Mouse (Mus musculus) E14TG2a.4 (cell line): Measurements from ENCODE around the gene Nipal3.

Experiments
- CTCF ChIP-seq: conservative IDR thresholded peaks from 2 replicates; pipeline ENCODE4 v1.5.1; 2014; ENCODE audit warnings: low read length
- NANOG ChIP-seq: IDR thresholded peaks from 2 replicates; pipeline ENCODE4 v1.6.1; 2014; ENCODE audit warnings: borderline replicate concordance, low read length, mixed read lengths
- POU5F1 ChIP-seq: IDR thresholded peaks from 2 replicates; pipeline ENCODE4 v1.6.1; 2014; ENCODE audit warnings: low read length, borderline replicate concordance

DNA sequence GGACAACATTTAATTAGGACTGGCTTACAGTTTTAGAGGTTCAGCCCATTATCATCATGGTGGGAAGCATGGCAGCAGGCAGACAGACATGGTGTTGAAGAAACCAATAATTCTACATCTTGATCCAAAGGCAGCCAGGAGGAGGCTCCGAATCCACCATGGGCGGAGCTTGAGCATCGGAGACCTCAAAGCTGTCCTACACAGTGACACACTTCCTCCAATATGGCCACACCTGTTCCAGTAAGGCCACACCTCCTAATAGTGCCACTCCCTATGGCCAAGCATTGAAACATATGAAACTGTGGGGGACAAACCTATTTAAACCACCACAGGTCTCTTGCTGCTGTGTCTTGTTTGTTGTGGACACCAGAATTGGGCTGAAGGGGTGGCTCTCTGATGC is 40.2 kb upstream of the Nipal3 start:
- TF ChIP-seq CTCF (no peak), NANOG (no peak), POU5F1 (no peak)
